ENCODE assay signal across 8 mouse cellular contexts in the genomic region with DNA sequence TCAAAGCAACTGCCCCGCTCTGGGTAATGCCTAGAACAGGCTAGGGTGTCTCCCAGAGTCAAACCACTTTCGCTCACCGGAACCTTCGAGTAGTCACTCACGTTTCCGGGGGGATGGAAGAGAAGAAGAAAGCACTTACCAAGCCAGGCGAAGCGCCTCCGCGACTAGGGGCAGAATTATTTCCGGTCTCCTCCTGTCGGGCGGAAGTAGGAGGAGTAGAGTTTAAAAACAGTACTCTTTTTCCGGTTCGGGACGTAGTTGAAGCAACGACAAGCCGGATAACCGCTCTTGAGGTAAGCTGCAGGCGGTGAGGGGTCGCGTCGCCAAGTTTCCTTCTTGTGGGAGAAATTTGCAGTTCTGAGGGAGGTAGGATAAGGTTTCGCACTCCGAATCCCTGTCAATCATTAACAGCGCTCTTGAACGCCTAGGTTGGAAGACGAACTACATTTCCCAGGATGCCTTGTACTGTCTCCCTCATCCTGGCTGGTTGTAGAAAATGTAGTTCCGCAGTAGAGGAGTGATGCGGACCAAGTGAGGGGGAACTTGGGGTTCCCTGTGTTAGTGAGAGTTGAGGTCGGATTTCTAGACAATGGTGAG. TPM values are rescaled to one million over a fixed set of nuclear protein-coding genes. Genes with fewer than 3 reads are reported as not detected.
DNase-seq lines count a peak whose midpoint lies in the region; ATAC-seq lines count a peak whose summit lies in the region.

A gene (plus strand): TSS at position 191 of the 597 bp plus-strand sequence.
A gene (minus strand): TSS at position 439 of the 597 bp plus-strand sequence.

- H3K9ac ChIP-seq in intestine, embryonic 14.5 days (ENCODE audit: low read length) = peak within 1 kb of the TSS; percentile 70

- H3K4me2 ChIP-seq in intestine, embryonic 14.5 days (ENCODE audit: low read length) = peak within 1 kb of the TSS; percentile 48

- WGBS in intestine, embryonic 14.5 days = under 1% methylated on average over 31 of the region's 31 CpGs

- H3K27me3 ChIP-seq in intestine, embryonic 14.5 days (replicated peaks; ENCODE audit: control insufficient read depth, insufficient read depth, low read length) = no peaks in the 10 kb centered on the region

- peak within 1 kb of the TSS; percentile 82 for H3K4me3 ChIP-seq in intestine, embryonic 14.5 days (ENCODE audit: low read depth, low read length)

- peak within 1 kb of the TSS; percentile 86 for H3K27ac ChIP-seq in intestine, embryonic 14.5 days (ENCODE audit: low read depth)

- peak; percentile 87 for ATAC-seq in intestine, embryonic 14.5 days (replicated peaks; ENCODE audit: low FRiP score, low TSS enrichment, low read depth)

- no peaks in the 10 kb centered on the region for H3K9me3 ChIP-seq in intestine, embryonic 14.5 days (ENCODE audit: control insufficient read depth, low read length)

- intact Hi-C loops in left cerebral cortex, postnatal 14 days (cut with DNase I) = no loop called here

- peaks cover 25% of the 10 kb centered on the region for H3K4me1 ChIP-seq in intestine, embryonic 14.5 days (replicated peaks; ENCODE audit: control insufficient read depth, insufficient read depth, low read length)

- no peaks in the 10 kb centered on the region for H3K36me3 ChIP-seq in intestine, embryonic 14.5 days (ENCODE audit: control insufficient read depth, insufficient read depth, low read length)

- DNase-seq in adrenal gland, adult 18-20 months (ENCODE audit: low spot score in 2 of 2) = peak; percentile 89 to 92
- DNase-seq in embryo, embryonic 11 days = peak; percentile 99
- peak; percentile 92 for DNase-seq in gastrocnemius, postnatal 25 days
- DNase-seq in intestine, embryonic 14.5 days (ENCODE audit: low spot score) = peak; percentile 98
- DNase-seq in left cerebral cortex, postnatal 14 days (ENCODE audit: low spot score in 2 of 2) = peak; percentile 95 to 96
- peak; percentile 97 for DNase-seq in mesoderm, embryonic 11.5 days (ENCODE audit: low read depth, low spot score)
- peak; percentile 89 to 94 for DNase-seq in right cerebral cortex, postnatal 36 days (ENCODE audit: low spot score in 2 of 2)
- DNase-seq in yolk sac, embryonic 10.5 days (ENCODE audit: low spot score) = peak; percentile 99

RNA-seq across cellular contexts. Expression of the first gene that starts in this region (rescaled TPM):
- total RNA-seq in adrenal gland, adult 18-20 months (2021) = 10 to 100 TPM; 44.3 to 46.8 TPM
- 10 to 100 TPM; 30.8 to 31.6 TPM for total RNA-seq in gastrocnemius, postnatal 25 days (2021)
- 57.2 and 63.0 TPM in 2 replicates for polyA plus RNA-seq in intestine, embryonic 14.5 days (2014; fragmentation: Nextera tagmentation; extraction: Ambion mirVana)
- 10 to 100 TPM; 52.4 to 54.1 TPM for total RNA-seq in left cerebral cortex, postnatal 14 days (2021)

RNA-seq across cellular contexts. Expression of the second gene that starts in this region (rescaled TPM):
- total RNA-seq in adrenal gland, adult 18-20 months (2021) = 10 to 100 TPM; 14.9 to 28.3 TPM
- total RNA-seq in gastrocnemius, postnatal 25 days (2021) = 1 to 10 TPM; 6.9 to 9.1 TPM
- polyA plus RNA-seq in intestine, embryonic 14.5 days (2014; fragmentation: Nextera tagmentation; extraction: Ambion mirVana) = 21.8 and 24.0 TPM in 2 replicates
- 1 to 10 TPM; 6.6 to 7.1 TPM for total RNA-seq in left cerebral cortex, postnatal 14 days (2021)

Comparison
In these comparisons a context has a peak if more than half of its experiments do, and no peak if none do; other contexts are left out.
1. Peak in every context shown above with its lines: DNase-seq, ATAC-seq, H3K4me3 ChIP-seq and H3K27ac ChIP-seq.